Mouse (Mus musculus): ENCODE measurements around the gene Ubqln4.

DNA sequence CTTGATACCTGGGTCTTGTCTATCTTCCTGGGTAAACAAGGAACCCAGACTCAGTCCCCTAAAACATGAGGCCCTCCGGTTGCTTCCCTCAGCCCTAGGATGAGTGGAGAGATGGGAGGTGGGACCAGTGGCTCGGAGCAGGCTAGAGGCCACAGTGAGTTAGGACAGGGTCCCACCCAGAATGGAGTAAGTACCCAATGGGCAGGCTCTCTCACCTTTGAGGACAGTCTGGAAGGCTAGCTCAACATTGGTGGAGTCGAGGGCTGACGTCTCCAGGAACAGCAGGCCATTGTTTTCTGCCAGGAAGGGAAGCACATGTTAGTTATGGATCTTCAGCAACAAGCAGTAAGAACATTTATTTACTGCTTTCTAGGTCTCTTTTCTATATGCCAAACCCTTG, 11.1 kb upstream of the Ubqln4 start:
- TF ChIP-seq ZNF384 (IDR thresholded peaks at IDR 0.05; ENCODE audit: low read depth, low read length), result no peak
- TF ChIP-seq ZC3H11A (IDR thresholded peaks at IDR 0.05; ENCODE audit: borderline replicate concordance, low read depth, low read length), result no peak
- TF ChIP-seq HCFC1 (IDR thresholded peaks at IDR 0.05; ENCODE audit: borderline replicate concordance, insufficient read depth, low read length), result no peak
- TF ChIP-seq CHD2 (IDR thresholded peaks at IDR 0.05; ENCODE audit: low read depth, low read length), result no peak
